Mouse (Mus musculus) stomach, embryonic 16.5 days (tissue): ENCODE measurements at regions not wholly inside any gene's neighbourhood (a gene's known extent, or its start where the extent isn't known, plus 50 kb on each side); places are given as distances from the start of the nearest gene placed in this dataset.

Experiments
- ATAC-seq: fragments of 200-750 bp; cut with Nextera tagmentation; 2 replicates; pipeline ENCODE4 v1.8.0; 2017; ENCODE audit warnings: moderate number of reproducible peaks, moderate TSS enrichment; ENCODE audit not compliant: insufficient read depth, low FRiP score
- H3K27ac ChIP-seq: fragments of 300-500 bp; sonication (generic); 2 replicates; pipeline ENCODE4 v1.5.1; 2014; ENCODE audit warnings: low read length
- H3K27me3 ChIP-seq: fragments of 300-500 bp; sonication (generic); 2 replicates; pipeline ENCODE4 v1.6.1; 2014; ENCODE audit warnings: low read length, control low read depth, mixed read lengths; ENCODE audit not compliant: control insufficient read depth, insufficient read depth
- H3K36me3 ChIP-seq: fragments of 300-500 bp; sonication (generic); 2 replicates; pipeline ENCODE4 v1.6.1; 2014; ENCODE audit warnings: low read length; ENCODE audit not compliant: control insufficient read depth, insufficient read depth
- H3K4me1 ChIP-seq: fragments of 300-500 bp; sonication (generic); 2 replicates; pipeline ENCODE4 v1.6.1; 2014; ENCODE audit warnings: low read length, control low read depth, mixed read lengths; ENCODE audit not compliant: control insufficient read depth, insufficient read depth
- H3K4me2 ChIP-seq: fragments of 300-500 bp; sonication (generic); 2 replicates; pipeline ENCODE4 v1.6.1; 2014; ENCODE audit warnings: low read depth, low read length, mixed read lengths
- H3K4me3 ChIP-seq: fragments of 300-500 bp; sonication (generic); replicated peaks from 2 replicates; pipeline ENCODE4 v1.5.1; 2014; ENCODE audit warnings: mild to moderate bottlenecking, low read length
- H3K9ac ChIP-seq: fragments of 300-500 bp; sonication (generic); 2 replicates; pipeline ENCODE4 v1.6.1; 2014; ENCODE audit warnings: low read length
- H3K9me3 ChIP-seq: fragments of 300-500 bp; sonication (generic); replicated peaks from 2 replicates; pipeline ENCODE4 v1.6.1; 2016; ENCODE audit warnings: low read length, control low read depth; ENCODE audit not compliant: control insufficient read depth
- WGBS: fragments of 180-500 bp; shearing (Covaris S2); extraction: QIAGEN DNeasy Blood & Tissue Kit; methylation state at CpG from one replicate; pipeline ENCODE4 v1.1.7; 2014; 5-methylcytosine and 5-hydroxymethylcytosine counted together

DNA sequence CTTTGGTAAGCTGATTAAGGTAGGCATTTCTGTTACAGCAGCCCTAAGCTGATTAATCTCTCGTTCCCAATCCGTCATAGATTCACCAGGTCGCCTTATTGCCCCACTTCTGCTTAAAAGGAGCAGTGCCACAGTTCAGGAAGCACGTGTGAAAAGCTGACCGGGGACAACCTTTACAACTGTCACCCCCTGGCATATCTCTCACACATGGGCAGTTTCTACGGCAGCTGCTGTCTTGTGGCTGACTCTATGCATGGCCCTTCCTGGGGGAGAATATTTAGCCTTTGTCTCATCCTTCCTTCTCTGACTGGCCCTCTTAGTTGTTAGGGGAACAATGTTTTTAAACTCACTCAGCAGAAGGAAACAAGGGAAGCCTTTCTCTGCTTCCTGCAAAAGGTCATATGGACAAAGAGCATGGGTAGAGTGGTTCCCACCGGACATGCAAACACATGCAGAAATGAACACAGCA, 290.9 kb upstream of the Rnaseh2b start:
- WGBS, result 41% methylated on average over 7 of the region's 7 CpGs
- H3K4me3 ChIP-seq, result no peak overlapping the region
- H3K27me3 ChIP-seq, result no peaks in the 10 kb centered on the region
- H3K27ac ChIP-seq, result no peak overlapping the region
- no peak overlapping the region for H3K4me2 ChIP-seq
- no peaks in the 10 kb centered on the region for H3K36me3 ChIP-seq
- no peak for ATAC-seq
- H3K9ac ChIP-seq, result no peak overlapping the region
- H3K9me3 ChIP-seq, result no peaks in the 10 kb centered on the region
- H3K4me1 ChIP-seq, result 0 out of 2 replicates have a peak, but pooled peaks cover 4% of the 10 kb centered on the region

DNA sequence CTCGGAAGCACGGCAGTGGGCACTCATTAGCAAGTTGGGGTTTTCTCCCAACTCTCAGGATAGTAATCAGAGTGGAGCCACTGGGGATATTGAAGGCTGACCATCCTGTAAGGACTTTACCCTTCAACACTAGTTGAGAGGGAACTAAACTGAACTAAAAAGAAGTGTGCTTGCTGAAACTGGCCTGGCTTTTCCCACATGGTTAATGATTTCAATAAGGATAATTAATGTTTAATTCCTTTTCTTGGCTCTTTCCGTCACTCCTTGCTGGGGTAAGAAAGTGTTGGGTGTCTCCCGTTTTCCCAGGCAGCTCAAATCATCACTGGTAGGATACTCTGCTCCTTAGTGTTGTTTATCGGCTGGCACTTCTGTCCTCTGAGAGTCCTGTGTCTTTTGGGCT, 290.3 kb upstream of the Rnaseh2b start:
- Histone ChIP-seq H3K4me2 (no peak overlapping the region), H3K36me3 (no peaks in the 10 kb centered on the region), H3K27ac (no peak overlapping the region), H3K9me3 (no peaks in the 10 kb centered on the region), H3K9ac (no peak overlapping the region), H3K4me1 (0 out of 2 replicates have a peak, but pooled peaks cover 4% of the 10 kb centered on the region), H3K27me3 (no peaks in the 10 kb centered on the region), H3K4me3 (no peak overlapping the region)
- WGBS, result 68% methylated on average over 5 of the region's 5 CpGs
- no peak for ATAC-seq

- Histone ChIP-seq H3K36me3 (no peaks in the 10 kb centered on the region), H3K4me3 (no peak overlapping the region), H3K4me2 (no peak overlapping the region), H3K27me3 (no peaks in the 10 kb centered on the region), H3K9ac (no peak overlapping the region), H3K27ac (no peak overlapping the region), H3K4me1 (0 out of 2 replicates have a peak, but pooled peaks cover 4% of the 10 kb centered on the region), H3K9me3 (no peaks in the 10 kb centered on the region)
- WGBS, result 59% methylated on average over 16 of the region's 16 CpGs
- ATAC-seq, result no peak
Measured at GRCm38 (mm10) chr14:62003013-62003781, 289.2 kb upstream of the Rnaseh2b start.

GRCm38 (mm10) chr14:62003797-62004196, 288.6 kb upstream of the Rnaseh2b start:
- Histone ChIP-seq H3K4me3 (no peak overlapping the region), H3K9ac (no peak overlapping the region), H3K36me3 (no peaks in the 10 kb centered on the region), H3K4me1 (0 out of 2 replicates have a peak, but pooled peaks cover 4% of the 10 kb centered on the region), H3K9me3 (no peaks in the 10 kb centered on the region), H3K27ac (no peak overlapping the region), H3K27me3 (no peaks in the 10 kb centered on the region), H3K4me2 (no peak overlapping the region)
- 90% methylated on average over 2 of the region's 2 CpGs for WGBS
- no peak for ATAC-seq

DNA sequence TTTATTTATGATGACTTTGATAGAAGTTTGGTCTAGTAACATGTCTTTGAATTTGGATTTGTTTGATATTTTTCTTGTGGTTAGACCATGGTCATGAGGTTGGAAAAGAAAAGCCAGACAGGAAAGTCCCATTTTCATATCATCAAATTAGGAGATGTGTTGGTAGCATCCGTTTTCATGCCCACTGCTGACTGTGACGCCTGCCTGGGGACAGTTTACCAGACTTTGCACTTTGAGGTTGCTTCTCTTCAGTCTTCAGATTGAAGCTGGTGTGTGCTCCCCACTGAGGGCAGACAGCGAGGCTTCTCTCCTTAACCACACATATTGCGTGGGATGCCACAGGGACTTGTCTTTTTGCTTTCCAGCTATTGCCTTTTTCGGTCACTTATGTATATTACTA, 283.7 kb upstream of the Rnaseh2b start:
- H3K27me3 ChIP-seq, result no peaks in the 10 kb centered on the region
- H3K4me3 ChIP-seq, result no peak overlapping the region
- no peak for ATAC-seq
- H3K4me1 ChIP-seq, result no peaks in the 10 kb centered on the region
- no peaks in the 10 kb centered on the region for H3K9me3 ChIP-seq
- no peaks in the 10 kb centered on the region for H3K36me3 ChIP-seq
- no peak overlapping the region for H3K27ac ChIP-seq
- WGBS, result 91% methylated on average over 5 of the region's 5 CpGs
- H3K4me2 ChIP-seq, result no peak overlapping the region
- H3K9ac ChIP-seq, result no peak overlapping the region

DNA sequence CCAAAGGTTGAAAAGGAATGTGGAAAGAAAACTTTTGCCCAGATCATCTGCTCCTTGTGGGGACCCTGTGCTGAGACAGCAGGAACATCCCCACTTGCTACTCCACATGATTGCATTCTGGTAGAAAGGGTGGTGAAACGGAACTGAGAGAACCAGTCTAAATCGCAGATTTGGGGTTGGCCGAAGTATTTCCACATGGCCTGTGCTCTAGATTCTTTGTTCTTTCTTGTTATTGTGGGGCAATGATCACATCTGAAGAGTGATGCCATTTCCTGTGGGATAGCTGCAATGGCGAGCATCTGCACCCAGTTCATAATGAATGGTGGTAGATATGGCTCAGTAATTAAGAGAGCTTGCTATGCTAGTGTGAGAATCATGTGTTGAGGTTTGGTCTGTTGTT, 273.6 kb upstream of the Rnaseh2b start:
- no peak for ATAC-seq
- WGBS, result 88% methylated on average over 4 of the region's 4 CpGs

GRCm38 (mm10) chr14:62020996-62021395, 271.4 kb upstream of the Rnaseh2b start:
- no peak for ATAC-seq
- H3K27ac ChIP-seq, result no peak overlapping the region
- H3K27me3 ChIP-seq, result no peaks in the 10 kb centered on the region

More for the DNA sequence above, 273.6 kb upstream of the Rnaseh2b start:
- Histone ChIP-seq H3K4me1 (no peaks in the 10 kb centered on the region), H3K27me3 (no peaks in the 10 kb centered on the region), H3K4me3 (no peak overlapping the region), H3K9ac (no peak overlapping the region), H3K9me3 (no peaks in the 10 kb centered on the region), H3K4me2 (no peak overlapping the region), H3K27ac (no peak overlapping the region), H3K36me3 (no peaks in the 10 kb centered on the region)

GRCm38 (mm10) chr14:62022193-62022592, 270.2 kb upstream of the Rnaseh2b start:
- H3K27me3 ChIP-seq, result no peaks in the 10 kb centered on the region
- no peak overlapping the region for H3K9ac ChIP-seq
- no peak overlapping the region for H3K4me3 ChIP-seq
- no peak for ATAC-seq
- no peak overlapping the region for H3K4me2 ChIP-seq
- no peaks in the 10 kb centered on the region for H3K36me3 ChIP-seq
- 87% methylated on average over 3 of the region's 3 CpGs for WGBS
- H3K9me3 ChIP-seq, result no peaks in the 10 kb centered on the region
- no peaks in the 10 kb centered on the region for H3K4me1 ChIP-seq
- H3K27ac ChIP-seq, result no peak overlapping the region

More at GRCm38 (mm10) chr14:62020996-62021395, 271.4 kb upstream of the Rnaseh2b start:
- no peaks in the 10 kb centered on the region for H3K36me3 ChIP-seq
- H3K4me2 ChIP-seq, result no peak overlapping the region
- H3K4me1 ChIP-seq, result no peaks in the 10 kb centered on the region
- H3K9me3 ChIP-seq, result no peaks in the 10 kb centered on the region
- H3K9ac ChIP-seq, result no peak overlapping the region
- no peak overlapping the region for H3K4me3 ChIP-seq
- WGBS, result 62% methylated on average over 3 of the region's 3 CpGs

DNA sequence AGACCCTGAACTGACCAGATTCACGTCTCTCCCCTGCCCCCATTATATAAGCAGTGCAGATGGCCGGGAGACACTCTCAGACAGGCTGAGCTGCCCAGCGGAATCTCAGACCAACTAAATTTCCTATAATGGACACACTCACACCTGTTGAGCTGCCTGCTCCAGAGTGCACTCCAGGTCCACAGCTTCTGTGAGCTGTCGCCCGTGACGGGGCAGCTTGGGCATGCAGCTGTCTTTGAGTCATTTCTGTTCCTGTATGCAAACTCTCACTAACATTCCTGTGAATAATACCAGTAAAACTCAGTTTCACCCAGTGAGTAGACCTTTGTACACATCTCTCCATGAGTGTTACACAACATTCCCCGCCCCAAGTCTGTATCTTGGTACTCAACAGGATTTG, 269.4 kb upstream of the Rnaseh2b start:
- no peak for ATAC-seq
- no peak overlapping the region for H3K27ac ChIP-seq
- H3K27me3 ChIP-seq, result no peaks in the 10 kb centered on the region
- H3K4me1 ChIP-seq, result no peaks in the 10 kb centered on the region
- H3K9ac ChIP-seq, result no peak overlapping the region
- H3K4me2 ChIP-seq, result no peak overlapping the region
- H3K36me3 ChIP-seq, result no peaks in the 10 kb centered on the region
- WGBS, result 56% methylated on average over 7 of the region's 7 CpGs
- H3K4me3 ChIP-seq, result no peak overlapping the region
- H3K9me3 ChIP-seq, result no peaks in the 10 kb centered on the region
